Mouse (Mus musculus): ENCODE measurements around the gene Smarca1.

Gene Smarca1

DNA sequence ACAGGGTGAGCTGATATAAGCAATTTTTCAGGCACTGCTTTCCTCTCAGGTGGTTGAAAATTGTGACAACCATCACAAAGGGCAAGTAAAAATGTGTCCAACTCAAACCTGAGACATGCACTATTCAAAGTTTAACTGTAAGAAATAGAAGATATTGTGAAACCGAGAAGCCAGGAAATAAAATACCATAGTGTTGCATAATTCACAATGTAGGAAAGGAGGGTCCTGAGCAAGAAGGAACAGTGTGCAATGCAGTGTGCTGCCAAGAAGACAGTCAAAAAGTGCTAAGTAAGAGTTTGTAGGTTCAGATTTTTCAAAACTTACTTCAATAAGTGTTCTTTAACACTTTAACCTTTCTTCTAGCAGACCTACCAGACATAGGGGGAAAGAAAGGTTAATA, 128.3 kb downstream of the Smarca1 start:
- DNase-seq (ENCODE audit: inconsistent ontology term), result no peak

DNA sequence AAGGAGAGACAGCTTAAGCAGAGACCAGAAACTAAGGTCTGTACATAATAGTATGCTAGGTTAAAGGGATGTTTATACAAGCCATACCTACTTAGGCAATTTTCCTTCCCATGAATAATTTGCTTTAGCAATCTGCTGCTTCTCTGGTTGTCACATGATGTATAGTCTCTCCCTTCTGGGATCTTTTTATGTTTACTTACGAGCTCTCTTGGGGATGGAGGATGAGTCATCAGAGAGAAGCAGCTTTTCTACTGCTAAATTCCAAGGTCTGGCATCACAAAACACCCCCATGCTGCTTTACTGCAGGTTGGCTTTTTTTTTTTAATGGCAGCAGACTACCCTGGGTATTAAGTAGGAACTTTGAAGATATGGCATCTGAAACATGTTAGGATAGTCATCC, 132.6 kb downstream of the Smarca1 start:
- DNase-seq (ENCODE audit: inconsistent ontology term), result no peak
